Mouse (Mus musculus) kidney, postnatal 10 days (tissue): Measurements from ENCODE around the gene Cdkn2aipnl.

Experiments
- DNase-seq: peaks from one replicate; pipeline ENCODE4 v3.0.0; 2021; ENCODE audit warnings: mixed read lengths

Gene Cdkn2aipnl

DNA sequence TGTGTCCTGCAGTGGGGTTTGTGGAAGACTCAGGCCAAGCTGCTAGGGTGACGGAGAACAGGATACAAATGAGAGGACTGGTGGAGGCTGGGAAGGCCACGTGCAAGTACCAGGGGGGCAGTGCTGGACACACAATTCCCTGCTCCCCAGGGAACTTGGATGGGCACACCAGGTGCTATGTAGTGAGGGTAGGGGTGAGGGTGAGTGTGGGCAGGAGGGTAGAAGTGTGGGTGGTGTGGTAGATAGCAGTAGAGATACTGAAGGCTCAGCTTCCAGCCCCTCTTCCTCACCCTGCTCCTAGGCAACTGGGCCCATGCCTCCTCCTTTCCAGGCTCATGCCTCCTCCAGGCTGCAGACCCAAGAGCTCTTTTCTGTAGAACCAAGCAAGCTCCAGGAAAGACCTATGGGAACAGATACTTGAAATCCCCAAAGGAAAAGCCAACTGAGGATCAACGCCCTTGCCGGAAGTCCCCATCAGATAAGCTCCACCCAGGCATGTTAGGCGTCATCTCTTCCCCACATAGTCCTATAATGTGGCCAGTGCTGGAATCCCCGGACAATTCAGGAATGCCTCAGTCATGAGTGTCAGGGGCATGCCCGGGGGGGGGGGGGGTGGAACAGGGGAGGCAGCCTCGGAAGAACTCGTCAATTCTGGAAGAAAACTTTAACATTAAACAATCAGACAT lies 18.2 kb upstream of the Cdkn2aipnl start:
- DNase-seq = no peak

DNA sequence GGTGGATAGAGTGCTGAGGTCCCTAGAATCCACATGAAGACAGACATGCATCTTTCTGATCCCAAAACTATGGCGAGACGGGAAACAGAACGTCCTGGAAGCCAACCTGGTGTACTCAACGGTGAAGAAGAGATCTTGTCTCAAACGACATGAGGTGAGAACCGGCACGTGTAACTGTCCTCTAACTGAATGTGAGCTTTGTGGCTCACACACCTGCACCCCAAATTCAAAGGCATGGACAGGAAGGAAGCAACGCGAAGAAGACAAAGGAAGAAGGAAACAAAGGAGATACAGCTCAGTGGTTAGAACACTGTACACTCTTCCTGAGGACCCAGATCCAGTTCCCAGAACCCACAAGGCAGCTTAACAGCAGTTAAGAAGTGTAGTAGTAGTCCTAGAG lies 17.5 kb upstream of the Cdkn2aipnl start:
- no peak for DNase-seq

DNA sequence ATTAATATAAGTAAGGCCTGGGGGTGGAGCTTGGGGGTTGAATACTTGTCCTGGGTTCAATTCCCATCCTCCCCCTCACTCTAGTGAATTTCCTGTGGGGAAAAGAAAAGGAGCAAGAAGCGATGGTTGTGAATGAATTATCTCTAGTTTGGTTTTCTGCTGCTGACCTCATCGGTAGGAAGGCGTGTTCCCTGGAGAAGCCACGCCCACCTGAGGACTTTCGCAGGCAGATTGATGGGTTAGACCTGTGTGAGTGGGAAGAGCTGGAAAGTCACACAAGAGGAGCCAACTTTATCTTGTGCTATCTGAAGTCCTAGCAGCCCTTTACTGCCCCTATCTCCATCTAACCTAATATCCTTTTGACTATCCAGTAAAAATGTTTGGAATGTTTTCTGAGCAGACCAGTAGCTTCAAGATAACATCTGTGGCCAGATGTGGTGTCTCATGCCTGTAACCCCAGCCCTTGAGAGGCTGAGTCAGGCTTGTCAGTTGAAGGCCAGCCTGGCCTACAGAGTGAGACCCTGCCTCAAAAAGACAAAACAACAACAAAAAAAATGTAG lies 15.5 kb upstream of the Cdkn2aipnl start:
- peak; percentile 44 for DNase-seq

DNA sequence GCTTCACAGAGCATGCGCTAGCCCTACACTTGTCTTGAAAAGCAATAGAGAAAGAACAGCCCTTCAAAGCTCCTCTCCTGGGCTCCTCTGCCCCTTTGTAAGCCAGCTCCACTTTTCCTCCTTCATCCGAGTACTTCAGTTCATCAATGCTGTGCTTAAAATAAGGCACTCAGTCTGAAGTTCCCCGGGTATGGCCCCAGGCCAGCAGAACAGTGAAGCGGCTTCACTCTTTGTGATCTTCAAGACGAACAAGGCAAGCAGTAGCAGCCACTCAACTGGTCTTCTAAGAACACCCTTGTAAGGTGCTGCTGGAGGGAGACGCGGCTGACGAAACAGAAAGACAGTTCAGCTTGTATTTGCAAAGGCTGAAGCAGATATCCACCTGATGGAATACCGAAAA lies 11.3 kb upstream of the Cdkn2aipnl start:
- DNase-seq = no peak

DNA sequence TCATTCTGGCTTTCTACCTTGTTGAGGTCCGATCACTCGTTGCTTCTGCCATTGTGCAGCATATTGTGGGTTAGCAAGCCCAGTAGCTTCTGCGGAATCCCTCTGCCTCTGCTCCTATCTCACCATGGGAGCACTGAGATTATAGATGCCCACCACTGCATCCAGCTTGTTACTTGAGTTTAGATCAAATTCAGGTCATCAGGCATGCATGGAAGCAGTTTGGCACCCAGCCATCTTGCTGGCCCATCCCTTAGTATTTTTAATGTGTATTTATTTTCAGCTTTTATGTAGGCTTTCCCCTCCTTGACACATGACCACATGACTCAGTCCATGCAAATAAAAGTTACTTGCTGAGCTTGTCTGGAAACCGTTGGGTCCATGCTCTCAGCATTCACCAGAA lies 9.7 kb upstream of the Cdkn2aipnl start:
- DNase-seq = no peak

DNA sequence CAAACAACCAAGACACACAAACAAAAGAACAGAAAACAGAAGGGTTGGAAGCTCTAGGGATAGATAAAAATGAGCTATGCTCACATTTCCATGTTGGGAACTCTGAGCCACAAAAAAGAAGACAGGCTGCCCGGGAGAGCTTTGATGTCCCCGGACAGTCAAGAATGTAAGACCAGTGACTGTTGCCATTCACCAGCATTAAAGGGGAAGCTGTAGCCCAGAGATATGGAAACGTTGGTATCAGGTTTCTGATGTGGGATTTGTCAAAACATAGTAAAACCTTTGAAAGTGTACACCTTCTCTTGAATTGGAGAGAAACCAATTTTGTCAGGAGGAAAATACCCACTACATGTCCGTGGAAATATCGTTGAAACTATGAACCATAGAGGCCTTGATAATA lies 8.0 kb upstream of the Cdkn2aipnl start:
- DNase-seq = no peak

DNA sequence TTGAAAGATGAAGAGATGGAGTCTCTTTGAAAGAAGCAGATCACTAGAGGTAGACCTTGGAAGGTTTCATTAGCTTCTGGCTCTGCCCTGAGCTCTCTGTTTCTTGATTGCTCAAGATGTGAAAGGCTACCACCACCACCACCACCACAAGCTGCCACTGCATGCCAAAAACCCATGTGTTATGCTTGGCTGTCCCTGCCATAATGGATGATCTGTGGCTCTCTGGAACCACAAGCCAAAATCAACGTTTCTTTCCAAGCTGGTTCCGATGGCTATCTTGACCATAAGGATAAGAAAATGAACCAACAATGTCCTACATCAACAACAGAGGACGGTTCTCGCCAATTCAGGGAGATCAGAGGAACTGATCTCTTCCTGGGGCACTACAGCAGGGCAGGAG lies 7.4 kb upstream of the Cdkn2aipnl start:
- DNase-seq = no peak

DNA sequence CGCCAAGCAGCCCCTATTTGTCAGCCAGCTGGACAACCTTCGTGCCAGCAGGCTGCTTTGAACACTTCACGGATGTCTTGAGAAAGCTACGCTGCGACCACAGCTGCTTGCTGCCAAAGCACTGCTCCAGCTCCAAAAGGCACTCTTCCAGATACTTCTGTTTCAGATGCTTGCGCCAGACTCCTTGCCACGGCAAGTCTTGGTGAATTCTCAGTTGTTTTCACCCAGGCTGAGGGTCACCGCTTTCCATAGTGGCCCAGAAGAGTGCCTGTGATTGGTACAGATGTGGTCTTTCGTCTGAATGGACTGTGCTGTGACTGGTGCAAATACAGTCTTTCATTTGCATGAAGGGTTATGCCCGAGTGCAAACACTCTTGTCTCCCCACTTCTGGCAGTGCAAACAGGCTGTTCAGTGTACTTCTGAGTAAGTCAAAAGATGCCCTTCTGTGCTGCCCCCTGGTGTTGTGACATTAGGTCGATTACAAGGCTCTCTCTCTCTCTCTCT lies 6.4 kb upstream of the Cdkn2aipnl start:
- DNase-seq = no peak

DNA sequence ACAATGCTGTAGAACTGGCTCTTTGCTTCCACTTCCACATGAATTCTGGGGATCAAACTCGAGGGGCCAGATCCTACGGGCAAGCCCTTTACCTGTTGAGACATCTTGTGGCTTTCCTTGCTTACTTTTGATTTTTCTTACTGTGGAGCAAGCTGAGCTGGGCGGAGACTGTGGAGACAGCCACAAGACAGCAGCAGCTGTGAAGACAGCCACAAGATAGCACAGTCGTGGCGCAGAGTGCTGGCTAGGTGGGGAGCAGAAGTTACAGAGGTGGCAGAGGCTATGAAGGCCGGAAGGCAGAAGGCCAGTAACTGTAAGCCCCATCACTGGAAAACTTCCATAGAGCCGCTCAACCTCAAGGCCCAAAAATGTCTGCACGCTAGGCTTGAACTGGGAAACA lies 5.7 kb upstream of the Cdkn2aipnl start:
- DNase-seq = no peak

DNA sequence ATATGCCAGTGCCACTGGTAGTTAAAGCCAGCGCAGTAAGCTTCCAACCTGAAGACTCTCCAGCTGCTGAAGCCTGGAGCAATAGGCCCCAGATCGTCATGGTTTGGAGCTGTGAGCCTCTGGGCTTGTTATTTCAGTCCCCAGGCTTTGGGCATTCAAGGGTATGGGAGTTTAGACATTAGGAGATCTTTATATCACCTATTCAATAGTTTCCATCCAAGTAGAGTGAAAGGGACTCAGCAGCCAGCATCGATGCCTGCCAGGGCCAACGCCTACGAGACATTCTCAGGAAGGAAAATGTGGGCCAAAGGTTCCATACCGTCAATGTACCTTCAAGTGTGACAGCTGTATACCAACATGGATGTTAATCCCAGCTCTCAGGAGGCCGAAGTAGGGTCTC lies 5.2 kb upstream of the Cdkn2aipnl start:
- DNase-seq = no peak

DNA sequence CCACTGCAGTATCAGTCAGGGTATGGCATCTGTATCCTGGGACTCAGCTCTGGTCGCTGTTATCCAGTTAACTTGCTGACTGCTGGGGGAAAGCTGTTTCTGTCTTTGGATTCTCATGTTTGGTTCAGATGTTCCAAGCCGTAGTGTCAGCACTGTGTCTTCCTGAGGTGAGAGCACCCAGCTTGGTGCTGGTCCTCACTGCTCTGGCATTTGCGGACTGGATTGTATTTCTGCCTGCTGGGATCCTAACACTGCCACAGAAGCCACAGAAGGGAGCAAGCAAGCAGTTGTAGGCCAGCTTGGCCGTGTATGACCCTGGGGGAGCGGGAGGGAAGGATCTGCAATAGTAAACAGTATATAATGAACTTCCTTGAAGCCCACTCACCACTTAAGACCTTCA lies 810 bp upstream of the Cdkn2aipnl start:
- DNase-seq = no peak

DNA sequence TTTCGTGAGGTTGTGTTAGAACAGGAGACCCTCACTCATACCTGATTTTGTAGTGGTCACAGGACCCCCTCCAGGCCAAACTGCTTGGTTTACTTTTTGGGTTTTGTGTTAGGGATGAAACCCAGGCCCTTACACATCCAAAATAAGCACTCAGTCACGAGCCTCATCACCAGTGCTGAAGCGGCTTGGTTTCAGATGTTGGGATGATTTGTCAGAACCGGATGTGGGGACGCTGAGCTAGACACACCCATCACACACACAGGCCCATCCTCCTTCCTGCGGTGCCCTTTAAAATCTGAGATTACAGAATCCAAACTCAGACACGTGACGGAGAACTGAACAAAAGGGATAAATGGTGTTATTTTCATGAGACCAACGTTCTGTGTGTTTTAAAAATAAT lies 1.4 kb downstream of the Cdkn2aipnl start:
- DNase-seq = no peak

DNA sequence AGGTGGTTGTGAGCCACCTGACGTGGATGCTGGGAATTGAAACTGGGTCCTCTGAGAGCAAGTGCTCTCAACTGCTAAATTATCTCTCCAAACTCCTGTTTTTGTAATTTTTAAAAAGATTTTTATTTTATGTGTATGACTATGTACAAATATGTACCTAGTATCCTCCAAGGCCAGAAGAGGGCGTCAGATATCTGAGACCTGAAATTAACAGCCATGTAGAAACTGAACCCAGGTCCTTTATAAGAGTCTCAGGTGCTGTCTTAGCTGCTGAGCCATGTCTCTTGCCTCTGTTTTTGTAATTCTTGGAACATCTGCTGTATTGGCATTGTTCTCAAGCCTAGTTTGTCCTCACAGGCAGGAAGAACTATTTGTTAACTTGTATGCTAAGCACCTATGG lies 2.0 kb downstream of the Cdkn2aipnl start:
- no peak for DNase-seq

DNA sequence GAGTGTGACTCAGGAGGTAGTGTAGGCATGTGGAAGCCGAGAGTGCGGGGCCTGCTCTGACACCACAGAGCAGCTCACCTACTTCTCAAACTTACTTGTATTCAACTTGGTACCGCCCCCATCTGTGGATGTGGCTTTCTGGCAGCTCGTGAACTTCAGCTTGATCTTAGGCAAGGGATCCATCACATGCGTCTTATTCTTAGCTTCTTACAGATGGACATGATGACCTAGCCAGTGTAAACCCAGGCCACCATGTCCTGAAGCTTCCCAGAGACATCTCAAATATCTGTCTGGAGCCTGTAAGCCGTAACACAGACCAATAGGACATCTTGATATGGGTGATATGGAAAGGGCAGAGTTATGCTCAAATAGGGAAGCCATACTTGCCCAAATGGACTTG lies 4.2 kb downstream of the Cdkn2aipnl start:
- no peak for DNase-seq

DNA sequence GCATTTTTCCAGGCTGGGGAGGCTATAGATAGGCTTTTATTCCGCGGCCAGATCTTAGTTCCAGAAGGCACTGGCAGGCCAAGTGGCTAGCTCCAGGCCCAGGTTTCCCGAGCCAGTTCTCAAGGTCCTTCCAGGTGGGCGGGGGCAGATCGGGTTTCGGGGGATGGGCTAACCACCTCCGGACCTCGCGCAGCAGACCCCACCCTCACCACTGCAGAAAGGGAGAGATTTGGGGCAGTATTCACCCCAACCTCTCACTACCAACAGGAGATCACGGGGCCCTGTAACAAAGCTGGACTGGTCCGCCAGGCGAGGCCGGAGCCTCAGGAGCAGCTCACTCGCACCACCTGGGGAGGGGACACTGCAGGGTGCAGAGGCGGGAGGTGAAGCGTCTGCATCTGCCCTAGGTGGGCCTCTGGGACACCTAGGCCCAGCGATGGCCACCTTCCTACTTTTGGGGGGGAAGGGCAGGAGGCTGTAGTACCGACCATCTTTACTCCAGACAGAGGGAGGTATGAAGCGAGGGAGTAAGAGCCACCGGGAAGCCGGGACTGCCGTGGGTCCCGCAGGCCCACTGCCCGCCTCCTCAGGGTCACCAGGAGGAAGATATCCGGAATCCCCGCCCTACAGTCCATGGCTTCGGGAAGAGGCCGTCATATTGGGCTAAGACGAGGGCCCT lies 32.3 kb downstream of the Cdkn2aipnl start:
- peak; percentile 81 for DNase-seq

DNA sequence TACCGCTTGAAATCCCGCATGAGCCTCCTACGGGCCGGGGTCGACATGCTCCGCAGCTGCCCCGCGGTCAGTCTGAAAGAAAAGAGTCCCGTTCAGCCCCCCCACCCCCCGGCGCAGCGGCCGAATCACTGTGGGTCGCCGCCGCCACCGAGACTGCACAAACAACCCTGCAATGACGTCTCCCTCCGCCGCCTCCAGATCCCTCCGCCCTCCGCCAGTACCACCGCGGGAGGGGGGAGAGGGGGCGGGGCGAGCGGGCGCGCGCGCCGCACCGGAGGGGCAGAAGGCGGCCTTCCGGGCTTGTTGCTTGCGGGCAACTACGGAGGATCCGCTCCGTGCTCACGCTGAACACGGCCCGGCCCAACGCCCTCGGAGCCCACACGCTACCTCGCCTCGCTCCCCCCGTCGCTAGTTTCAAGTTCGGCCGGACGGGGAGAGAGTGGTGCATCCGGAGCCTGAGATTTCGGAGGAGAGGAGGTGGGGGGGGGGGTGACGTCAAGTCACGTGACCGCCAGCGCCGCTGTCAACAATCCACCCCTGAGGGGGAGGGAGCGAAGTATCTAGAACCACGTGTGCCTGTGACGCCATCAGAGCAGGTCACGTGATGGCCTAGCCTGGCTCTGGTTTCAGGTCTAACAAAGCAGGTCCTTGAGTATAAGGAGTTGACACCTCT lies 33.0 kb downstream of the Cdkn2aipnl start, which contains the start of gene Ube2b:
Gene Ube2b (minus strand): TSS at position 473 of the 673 bp plus-strand sequence.
- DNase-seq = peak; percentile 98

DNA sequence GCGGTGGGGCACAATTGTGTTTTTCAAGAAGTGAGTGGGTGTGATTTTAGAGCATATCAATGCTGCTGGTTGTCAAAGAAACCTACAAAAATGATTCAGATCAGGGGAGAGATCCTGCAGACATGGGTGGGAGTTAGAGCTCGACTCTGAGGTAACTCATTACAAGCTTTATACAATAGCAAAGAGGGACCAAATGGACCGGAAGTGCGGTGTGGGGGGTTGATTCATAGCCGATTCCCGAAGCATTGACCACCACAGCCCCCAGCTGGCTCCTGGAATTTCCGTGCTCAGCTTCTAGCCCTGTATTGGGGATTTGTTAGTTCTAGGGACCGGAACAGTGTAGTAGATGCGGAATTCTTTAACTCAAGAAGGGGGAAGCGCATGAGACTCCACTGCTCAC lies 33.9 kb downstream of the Cdkn2aipnl start:
- peak; percentile 22 for DNase-seq

DNA sequence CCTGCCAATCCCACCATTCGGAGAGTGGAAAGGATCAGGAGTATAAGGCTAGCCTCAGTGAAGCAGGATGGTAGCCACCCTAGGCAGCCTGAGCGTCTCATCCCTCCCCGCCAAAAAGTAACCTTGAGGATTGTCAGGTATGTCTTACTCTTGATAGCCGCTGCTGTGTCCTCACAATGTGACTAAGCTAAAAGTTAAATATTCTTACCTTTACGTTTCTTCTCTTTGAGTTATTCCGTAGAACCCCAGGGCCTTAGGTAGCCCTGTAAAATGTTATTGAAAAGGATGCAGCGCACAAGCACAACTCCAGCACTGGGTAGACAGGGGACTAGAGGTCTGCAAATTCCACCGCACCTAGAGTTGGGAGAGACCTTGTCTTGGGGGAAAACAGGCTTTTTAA lies 34.4 kb downstream of the Cdkn2aipnl start:
- no peak for DNase-seq

DNA sequence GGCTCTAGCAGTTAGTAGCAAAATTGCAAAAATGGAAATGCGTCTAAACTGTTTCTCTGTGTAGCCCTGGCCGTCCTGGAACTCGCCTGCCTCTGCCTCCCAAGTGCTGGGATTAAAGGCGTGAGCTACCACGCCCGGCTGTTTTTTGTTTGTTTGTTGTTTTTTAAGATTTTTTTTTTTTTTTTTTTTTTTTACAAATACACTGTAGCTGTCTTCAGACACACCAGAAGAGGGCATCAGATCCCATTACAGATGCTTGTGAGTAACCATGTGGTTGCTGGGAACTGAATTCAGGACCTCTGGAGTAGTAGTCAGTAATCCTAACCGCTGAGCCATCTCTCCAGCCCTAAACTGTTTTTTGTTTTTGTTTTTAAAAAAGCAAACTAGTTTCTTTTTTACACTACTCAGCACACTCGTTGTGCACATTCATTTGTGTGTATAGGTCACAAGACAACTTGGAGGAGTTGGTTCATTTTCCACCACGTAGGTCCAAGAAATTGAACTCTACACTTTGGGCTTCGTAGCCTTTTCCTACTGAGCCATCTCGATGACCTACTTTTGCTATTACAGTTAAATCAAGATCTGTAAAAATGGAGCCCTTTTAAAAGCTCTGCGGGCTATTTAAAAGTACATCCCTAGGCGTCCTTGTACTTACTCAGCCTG lies 35.5 kb downstream of the Cdkn2aipnl start:
- no peak for DNase-seq

DNA sequence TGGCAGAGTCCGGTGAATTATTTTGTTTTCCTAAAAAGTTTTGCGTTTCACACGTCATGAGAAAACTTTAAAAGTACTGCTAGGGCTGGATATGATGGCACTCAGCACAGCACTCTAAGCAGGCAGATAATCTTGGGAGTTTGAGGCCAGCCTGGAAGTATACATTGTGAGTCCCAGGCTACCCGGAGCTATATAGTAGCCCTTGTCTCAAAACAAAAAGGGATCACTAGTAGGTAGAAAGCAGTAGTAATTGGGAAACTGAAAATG lies 36.0 kb downstream of the Cdkn2aipnl start:
- no peak for DNase-seq

DNA sequence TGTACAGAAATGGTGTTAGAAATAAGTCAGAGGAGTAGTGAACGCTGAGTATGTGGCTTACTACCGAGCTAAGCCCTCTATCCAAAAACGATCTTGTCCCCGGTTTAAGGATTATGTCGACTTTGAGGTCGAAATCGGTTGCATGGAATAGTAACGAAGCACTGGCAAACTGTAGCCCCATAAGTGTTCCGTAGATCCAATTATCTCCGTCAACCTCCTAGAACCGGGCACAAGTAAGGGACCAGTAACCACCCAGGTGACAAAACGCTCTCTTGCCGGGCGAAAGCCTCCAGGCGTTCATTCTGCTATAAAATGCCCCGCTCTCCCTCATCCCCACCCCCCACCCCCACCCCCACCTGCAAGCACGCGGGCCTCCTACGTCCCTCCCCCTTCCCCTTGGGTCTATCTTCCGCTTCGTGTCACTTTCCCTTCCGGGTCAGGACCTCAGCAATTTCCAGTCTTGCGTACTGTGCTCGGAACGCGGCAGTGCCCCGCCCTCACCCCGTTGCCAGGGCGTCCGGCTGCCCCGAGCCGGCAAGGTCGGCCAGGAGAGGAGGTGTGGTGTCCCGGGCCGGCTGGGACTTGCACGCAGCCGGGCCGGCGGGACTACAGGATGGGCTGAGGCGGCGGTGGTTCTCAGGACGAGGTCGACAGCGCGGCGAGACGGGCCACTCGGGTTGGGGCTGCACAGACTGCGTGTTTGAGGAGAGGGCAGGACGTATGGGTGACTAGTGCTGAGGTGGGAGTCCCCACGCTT lies 36.5 kb downstream of the Cdkn2aipnl start, which contains the start of gene Cdkl3:
Gene Cdkl3 (plus strand): TSS at position 450 of the 757 bp plus-strand sequence.
- DNase-seq = peak; percentile 97

DNA sequence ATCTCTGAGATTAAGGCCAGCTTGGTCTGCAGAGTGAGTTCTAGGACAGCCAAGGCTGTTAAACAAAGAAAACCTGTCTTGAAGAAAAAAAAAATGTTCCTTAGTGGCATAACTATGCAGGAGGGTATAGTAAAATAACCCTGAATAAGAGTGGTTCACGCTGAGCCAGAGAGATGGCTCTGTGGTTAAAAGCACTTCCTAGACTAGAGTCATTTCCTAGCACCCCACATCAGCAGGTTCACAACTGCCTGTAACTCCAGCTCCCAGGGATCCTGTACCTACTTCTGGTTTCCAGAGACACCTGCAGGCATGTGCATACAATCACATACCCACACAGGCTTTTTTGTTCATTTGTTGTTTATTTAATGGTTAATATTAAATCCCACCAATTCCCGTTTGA lies 38.1 kb downstream of the Cdkn2aipnl start:
- no peak for DNase-seq

DNA sequence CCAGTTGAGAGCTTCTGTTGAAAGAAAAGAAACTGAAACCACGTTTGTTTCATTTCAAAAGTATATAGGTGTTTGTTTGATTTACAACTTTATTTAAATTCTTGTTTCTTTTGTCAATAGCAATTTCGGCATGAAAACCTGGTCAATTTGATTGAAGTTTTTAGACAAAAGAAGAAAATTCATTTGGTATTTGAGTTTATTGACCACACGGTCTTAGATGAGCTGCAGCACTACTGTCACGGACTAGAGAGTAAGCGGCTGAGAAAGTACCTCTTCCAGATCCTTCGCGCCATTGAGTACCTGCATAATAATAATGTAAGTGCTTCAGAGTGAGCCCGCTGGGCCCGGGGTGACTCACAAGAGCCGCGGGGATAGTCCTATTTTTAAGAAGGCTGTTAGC lies 43.5 kb downstream of the Cdkn2aipnl start:
- no peak for DNase-seq
